ENCODE assay signal across 10 mouse cellular contexts in the genomic region with DNA sequence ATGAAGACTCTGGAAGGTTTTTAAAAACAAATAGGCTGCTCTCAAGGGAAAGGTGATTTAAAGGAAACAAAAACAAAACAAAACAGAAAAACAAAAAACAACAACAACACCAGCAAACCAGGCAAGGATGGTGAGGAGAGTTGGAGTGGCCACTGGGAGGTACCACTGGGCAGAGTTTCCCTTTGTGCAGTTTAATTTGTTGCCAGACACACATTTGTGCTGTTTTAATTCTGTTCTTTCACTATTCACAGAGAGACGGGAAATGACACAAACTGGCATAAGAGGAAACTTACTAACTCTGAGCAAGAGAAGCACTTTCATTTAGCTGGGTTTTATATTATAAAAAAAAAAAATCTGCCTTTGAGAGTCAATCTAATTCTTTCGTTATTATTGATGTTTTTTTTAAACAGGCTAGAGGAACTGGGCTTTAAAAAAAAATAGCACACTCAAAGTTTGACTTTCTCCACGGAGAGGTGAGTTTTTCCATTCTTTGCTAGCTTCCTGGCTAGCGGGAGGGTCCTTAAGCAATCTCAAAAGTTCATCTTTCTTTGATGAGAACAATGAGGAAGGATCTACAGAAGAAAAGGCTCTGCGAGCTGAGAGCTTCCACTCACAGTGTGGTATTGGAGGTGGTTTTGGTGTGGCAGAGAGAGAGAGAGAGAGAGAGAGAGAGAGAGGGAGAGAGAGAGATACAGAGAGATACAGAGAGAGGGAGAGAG. TPM values are rescaled to one million over a fixed set of nuclear protein-coding genes. Genes with fewer than 3 reads are reported as not detected.
DNase-seq lines count a peak whose midpoint lies in the region; ATAC-seq lines count a peak whose summit lies in the region.
"Had no signal": no experiment of that assay in that cellular context is flagged by ENCODE, and none has a peak within 500 bp of the region (broad histone marks: within the 10 kb centered on the region; RNA-seq: fewer than 3 reads in every experiment).

No protein-coding gene starts in this region.

- no peak overlapping the region for H3K9ac ChIP-seq in kidney, embryonic 16.5 days (replicated peaks; ENCODE audit: low read length)

- WGBS in kidney, embryonic 16.5 days = 50% methylated on average over 5 of the region's 5 CpGs

- no peaks in the 10 kb centered on the region for H3K27me3 ChIP-seq in kidney, embryonic 16.5 days (ENCODE audit: insufficient read depth, low read length)

- H3K27ac ChIP-seq in kidney, embryonic 16.5 days (ENCODE audit: low read length) = peak overlapping the region; percentile 76
- H3K27ac ChIP-seq: forebrain, embryonic 10.5 days had no signal

- H3K4me3 ChIP-seq in kidney, embryonic 16.5 days (ENCODE audit: low read length) = no peak overlapping the region
- H3K4me3 ChIP-seq: forebrain, embryonic 10.5 days had no signal

- no peaks in the 10 kb centered on the region for H3K9me3 ChIP-seq in kidney, embryonic 16.5 days (ENCODE audit: low read length)
- H3K9me3 ChIP-seq: forebrain, embryonic 10.5 days had no signal

- H3K4me1 ChIP-seq in kidney, embryonic 16.5 days (ENCODE audit: insufficient read depth, low read length) = peaks cover 34% of the 10 kb centered on the region

- no peak for ATAC-seq in kidney, embryonic 16.5 days (ENCODE audit: low FRiP score, low TSS enrichment)

- peaks cover 34% of the 10 kb centered on the region for H3K36me3 ChIP-seq in kidney, embryonic 16.5 days (ENCODE audit: insufficient read depth, low read length)

- DNase-seq in kidney, adult 18-20 months = no peak
- peak; percentile 70 for DNase-seq in CD4-positive, CD25-positive, alpha-beta regulatory T cell, adult 2 months (ENCODE audit: low read depth, low spot score)
- peak; percentile 59 for DNase-seq in ZHBTc4 (ENCODE audit: low read depth, low spot score)
- peak; percentile 26 for DNase-seq in lung, postnatal 36 days
- no peak for DNase-seq in right cerebral cortex, postnatal 14 days
- DNase-seq in layer of hippocampus, postnatal 36 days = no peak
- no peak for DNase-seq in adrenal gland, adult 2 months
- DNase-seq: adrenal gland, postnatal 25 days had no signal

- H3K4me2 ChIP-seq in kidney, embryonic 16.5 days (replicated peaks; ENCODE audit: low read depth, low read length) = 0 out of 2 replicates have a peak overlapping the region, but pooled peaks have one; percentile 21

RNA-seq across cellular contexts. Expression of a gene that starts 39.7 kb away (rescaled TPM):
- 34.0 and 41.4 TPM in 2 replicates for polyA plus RNA-seq in kidney, embryonic 16.5 days (2015; fragmentation: Nextera tagmentation; extraction: Ambion mirVana)
- 10 to 100 TPM; 24.0 to 27.5 TPM for total RNA-seq in layer of hippocampus, postnatal 36 days (2021)
- 10 to 100 TPM; 19.8 to 25.1 TPM for total RNA-seq in adrenal gland, adult 2 months (2021)
- polyA plus RNA-seq in adrenal gland, adult 2 months (2012; rRNA removed) = 3.2 and 6.2 TPM in 2 replicates

Comparison
In these comparisons a context has a peak if more than half of its experiments do, and no peak if none do; other contexts are left out.
1. DNase-seq: peak in CD4-positive, CD25-positive, alpha-beta regulatory T cell, adult 2 months (single experiment), ZHBTc4 (single experiment) and lung, postnatal 36 days (single experiment); none in kidney, adult 18-20 months (single experiment), right cerebral cortex, postnatal 14 days (single experiment), layer of hippocampus, postnatal 36 days (0 of 2) and adrenal gland, adult 2 months (single experiment).